Mouse (Mus musculus) lung, adult 10 weeks (tissue): ENCODE data around the gene Lbhd2. TPM values are rescaled to one million over a fixed set of nuclear protein-coding genes. Genes with fewer than 3 reads are reported as not detected.

Experiments used
- polyA plus RNA-seq: library from polyadenylated mRNA; stranded (reverse); fragments of 350-450 nt; fragmentation: Illumina TruSeq; extraction: RNeasy Lipid Tissue Mini Kit (QIAGEN cat#74804); gene quantifications from one replicate; pipeline ENCODE4 v1.2.3, GENCODE M21; 2014; ENCODE audit warnings: low read depth, low replicate concordance; ENCODE audit not compliant: insufficient read depth

The Lbhd2 gene
- not detected for polyA plus RNA-seq

DNA sequence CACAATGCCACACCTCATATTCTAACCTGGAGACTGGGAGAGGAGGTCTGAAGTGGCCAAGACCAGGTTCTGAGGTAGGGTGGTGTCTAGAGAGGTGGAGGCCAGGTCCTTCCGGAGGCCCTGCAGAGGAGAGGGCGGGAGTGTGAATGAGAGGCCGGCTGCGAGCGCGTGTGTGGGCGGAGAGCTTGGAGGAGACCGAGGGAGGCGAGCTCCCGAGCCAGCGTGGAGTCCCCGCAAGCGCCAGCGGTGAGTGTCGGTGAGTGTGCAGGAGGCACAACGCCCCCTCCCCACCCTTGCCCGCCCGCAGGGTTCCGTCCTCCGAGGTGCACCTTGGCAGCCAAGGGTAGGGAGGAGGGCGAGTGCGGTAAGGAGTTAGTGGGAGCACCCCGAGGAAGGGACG is at the start of gene Lbhd2:
Gene Lbhd2 (plus strand): TSS at position 188 of the 400 bp plus-strand sequence.

DNA sequence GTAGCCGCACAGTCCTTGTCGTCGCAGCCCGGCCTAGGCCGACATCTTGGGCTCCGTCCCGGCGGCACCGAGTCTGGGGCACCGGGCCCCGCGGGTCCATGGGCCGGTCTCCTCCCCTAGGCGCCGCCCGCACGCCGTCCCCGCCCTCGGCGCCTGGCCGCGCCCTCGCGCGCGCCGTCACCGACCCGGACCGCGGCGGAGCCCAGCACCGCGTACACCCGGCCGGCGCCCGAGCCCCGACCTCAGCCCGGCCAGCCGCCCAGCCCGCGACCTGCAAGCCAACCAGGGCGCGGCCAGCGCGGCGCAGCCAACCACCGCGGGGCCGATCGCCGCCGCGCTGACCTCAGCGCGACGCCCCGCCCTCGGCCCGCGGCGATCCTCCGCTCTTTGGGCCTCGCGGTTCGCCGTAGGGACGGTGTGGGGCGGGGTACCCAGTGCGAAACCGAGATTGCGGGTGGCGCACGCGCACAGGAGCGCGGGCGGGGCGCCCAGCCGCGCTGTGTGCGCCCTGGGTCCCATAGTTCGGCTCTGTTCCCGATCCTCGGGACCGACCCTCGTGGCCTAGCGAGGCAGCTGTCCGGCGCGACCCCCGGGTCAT is 29.1 kb upstream of the Lbhd2 start, which contains the start of gene Cdc42bpb:
Gene Cdc42bpb (minus strand): TSS at position 343 of the 598 bp plus-strand sequence.

DNA sequence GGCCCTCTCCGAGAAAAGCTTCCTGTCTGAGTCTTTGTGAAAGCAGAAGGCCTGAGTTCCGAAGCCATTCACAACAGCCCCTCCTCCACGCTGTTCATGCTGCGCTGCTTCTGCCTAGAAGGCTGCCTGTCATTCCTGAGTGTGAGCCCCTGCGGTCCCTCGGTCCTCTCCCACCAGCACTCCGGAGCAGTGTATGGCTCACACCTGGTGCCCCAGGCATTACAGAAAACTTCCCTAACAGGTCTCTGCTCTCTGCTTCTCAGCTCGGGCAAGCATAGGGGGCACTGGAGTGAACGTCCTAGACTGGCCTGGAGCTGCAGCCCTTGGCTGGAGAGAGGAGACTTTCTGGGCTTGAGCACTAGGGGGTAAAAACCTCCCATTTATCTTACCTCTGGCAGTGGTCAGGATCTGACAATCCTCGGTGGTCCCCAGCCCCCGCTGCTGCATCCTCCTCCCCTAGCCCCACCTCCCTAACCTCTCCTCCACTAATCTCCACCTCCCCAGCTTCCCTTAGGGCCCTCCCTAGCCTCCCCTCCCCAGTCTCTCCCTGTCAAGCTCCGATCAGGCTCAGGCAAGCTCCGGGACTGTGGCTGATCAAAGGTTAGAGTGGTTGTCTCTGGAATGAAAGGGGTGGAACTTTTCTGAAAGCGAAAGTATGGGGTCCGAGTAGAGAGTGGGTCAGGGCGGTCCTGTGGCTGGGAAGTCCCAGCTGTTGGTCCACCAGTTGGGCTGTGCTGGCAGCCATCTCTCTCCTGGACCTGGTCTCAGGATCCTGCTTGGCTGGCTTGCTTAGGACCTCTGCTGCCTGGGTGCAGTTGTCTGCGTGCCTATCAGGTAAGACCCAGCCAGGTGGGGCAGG is 10.5 kb downstream of the Lbhd2 start, which contains the start of gene Exoc3l4:
Gene Exoc3l4 (plus strand): TSS at position 97 of the 859 bp plus-strand sequence.

DNA sequence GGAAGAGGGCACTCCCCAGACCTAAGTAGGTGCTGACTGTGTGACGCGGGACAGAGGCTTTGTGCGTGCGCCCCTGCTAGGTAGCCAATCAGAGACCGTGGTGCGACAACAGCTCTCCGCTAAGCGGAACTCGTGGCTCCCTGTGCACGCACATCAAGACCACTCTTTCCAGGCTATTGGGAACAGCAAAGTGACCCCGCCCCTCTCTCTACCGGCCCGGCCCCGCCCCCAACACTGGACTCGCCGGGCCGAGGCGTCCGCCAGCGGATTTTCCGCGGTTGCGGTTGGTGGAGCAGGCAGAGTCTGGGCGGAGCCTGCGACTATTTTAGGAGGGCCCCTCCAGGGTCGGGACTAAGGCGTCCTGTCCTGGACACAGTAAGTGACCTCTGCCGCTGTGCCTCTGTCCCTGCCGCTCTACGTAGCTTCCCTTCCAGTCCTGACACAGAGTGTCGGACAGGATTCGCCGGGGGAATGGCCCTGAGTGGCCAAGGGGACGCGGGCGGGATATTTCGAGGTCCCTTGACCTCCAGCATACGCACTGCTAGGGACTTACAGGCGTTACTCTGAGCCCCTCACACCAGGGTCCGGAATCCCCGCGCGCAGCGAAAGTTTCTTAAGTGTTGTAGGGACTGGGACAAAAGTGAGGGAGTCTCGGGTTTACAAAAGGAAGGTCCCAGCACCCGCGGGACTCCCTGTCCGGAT is 35.9 kb downstream of the Lbhd2 start, which contains the start of gene Tnfaip2:
Gene Tnfaip2 (plus strand): TSS at position 161 of the 702 bp plus-strand sequence.

Other genes starting within 250 kb of the Lbhd2 start
- 4.9 TPM for gene Traf3, start 240.4 kb upstream of the Lbhd2 start, polyA plus RNA-seq
- not detected for gene 4930595D18Rik, start 222.3 kb upstream of the Lbhd2 start, polyA plus RNA-seq
- gene Amn, start 135.7 kb upstream of the Lbhd2 start, polyA plus RNA-seq: not detected
- gene Cdc42bpb, start 29.1 kb upstream of the Lbhd2 start, polyA plus RNA-seq: 51.7 TPM
- gene Exoc3l4, start 10.2 kb downstream of the Lbhd2 start, polyA plus RNA-seq: 10.0 TPM
- gene Tnfaip2, start 35.7 kb downstream of the Lbhd2 start, polyA plus RNA-seq: 15.7 TPM
- gene Gm266, start 79.0 kb downstream of the Lbhd2 start, polyA plus RNA-seq: not detected
- gene Eif5, start 131.2 kb downstream of the Lbhd2 start, polyA plus RNA-seq: 83.5 TPM
- gene Mark3, start 167.7 kb downstream of the Lbhd2 start, polyA plus RNA-seq: 30.1 TPM